Mouse (Mus musculus) embryonic facial prominence, embryonic 15.5 days (tissue): ENCODE measurements at regions not wholly inside any gene's neighbourhood (a gene's known extent, or its start where the extent isn't known, plus 50 kb on each side); places are given as distances from the start of the nearest gene placed in this dataset.

Experiments used
- ATAC-seq: fragments of 200-750 bp; cut with Nextera tagmentation; 2 replicates; pipeline ENCODE4 v1.8.0; 2017; ENCODE audit warnings: low read depth, moderate TSS enrichment; ENCODE audit not compliant: insufficient number of reproducible peaks, low FRiP score, low TSS enrichment
- H3K27ac ChIP-seq: fragments of 300-500 bp; sonication (generic); replicated peaks from 2 replicates; pipeline ENCODE4 v1.5.1; 2015; ENCODE audit warnings: mild to moderate bottlenecking, inconsistent platforms
- H3K27me3 ChIP-seq: fragments of 300-500 bp; sonication (generic); 2 replicates; pipeline ENCODE4 v1.6.1; 2015; ENCODE audit warnings: inconsistent platforms
- H3K36me3 ChIP-seq: fragments of 300-500 bp; sonication (generic); 2 replicates; pipeline ENCODE4 v1.6.1; 2015; ENCODE audit warnings: mild to moderate bottlenecking, inconsistent platforms
- H3K4me1 ChIP-seq: fragments of 300-500 bp; sonication (generic); 2 replicates; pipeline ENCODE4 v1.6.1; 2015; ENCODE audit warnings: inconsistent platforms
- H3K4me2 ChIP-seq: fragments of 300-500 bp; sonication (generic); replicated peaks from 2 replicates; pipeline ENCODE4 v1.6.1; 2015; ENCODE audit warnings: mild to moderate bottlenecking, inconsistent platforms
- H3K4me3 ChIP-seq: fragments of 300-500 bp; sonication (generic); replicated peaks from 2 replicates; pipeline ENCODE4 v1.5.1; 2015; ENCODE audit warnings: mild to moderate bottlenecking, inconsistent platforms
- H3K9ac ChIP-seq: fragments of 300-500 bp; sonication (generic); 2 replicates; pipeline ENCODE4 v1.6.1; 2015; ENCODE audit warnings: inconsistent platforms
- H3K9me3 ChIP-seq: fragments of 300-500 bp; sonication (generic); replicated peaks from 2 replicates; pipeline ENCODE4 v1.6.1; 2016; ENCODE audit warnings: inconsistent platforms
- WGBS: fragments of 180-500 bp; shearing (Covaris S2); methylation state at CpG from one replicate; pipeline ENCODE4 v1.1.7; 2015; 5-methylcytosine and 5-hydroxymethylcytosine counted together

DNA sequence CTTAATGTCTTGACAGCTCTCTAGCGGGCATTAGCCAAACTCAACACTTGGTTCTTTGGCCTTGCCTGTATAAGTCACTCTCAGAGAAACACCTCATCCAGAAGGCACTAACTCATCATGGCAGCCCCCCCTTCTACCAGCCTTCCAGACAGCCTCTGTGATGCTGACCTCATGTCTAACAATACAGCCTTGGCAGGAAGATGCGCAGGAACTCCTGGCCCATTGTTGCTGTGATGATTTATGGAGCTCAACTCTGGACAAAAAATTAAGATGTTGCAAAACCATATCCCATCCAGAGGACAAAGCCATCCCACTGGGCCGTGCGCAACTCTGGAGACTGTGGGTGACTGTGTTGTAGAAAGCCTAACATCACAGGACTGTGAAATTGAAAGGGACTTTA, 70.9 kb upstream of the Zfp703 start:
- Histone ChIP-seq H3K9ac (no peak overlapping the region), H3K27me3 (no peaks in the 10 kb centered on the region)

DNA sequence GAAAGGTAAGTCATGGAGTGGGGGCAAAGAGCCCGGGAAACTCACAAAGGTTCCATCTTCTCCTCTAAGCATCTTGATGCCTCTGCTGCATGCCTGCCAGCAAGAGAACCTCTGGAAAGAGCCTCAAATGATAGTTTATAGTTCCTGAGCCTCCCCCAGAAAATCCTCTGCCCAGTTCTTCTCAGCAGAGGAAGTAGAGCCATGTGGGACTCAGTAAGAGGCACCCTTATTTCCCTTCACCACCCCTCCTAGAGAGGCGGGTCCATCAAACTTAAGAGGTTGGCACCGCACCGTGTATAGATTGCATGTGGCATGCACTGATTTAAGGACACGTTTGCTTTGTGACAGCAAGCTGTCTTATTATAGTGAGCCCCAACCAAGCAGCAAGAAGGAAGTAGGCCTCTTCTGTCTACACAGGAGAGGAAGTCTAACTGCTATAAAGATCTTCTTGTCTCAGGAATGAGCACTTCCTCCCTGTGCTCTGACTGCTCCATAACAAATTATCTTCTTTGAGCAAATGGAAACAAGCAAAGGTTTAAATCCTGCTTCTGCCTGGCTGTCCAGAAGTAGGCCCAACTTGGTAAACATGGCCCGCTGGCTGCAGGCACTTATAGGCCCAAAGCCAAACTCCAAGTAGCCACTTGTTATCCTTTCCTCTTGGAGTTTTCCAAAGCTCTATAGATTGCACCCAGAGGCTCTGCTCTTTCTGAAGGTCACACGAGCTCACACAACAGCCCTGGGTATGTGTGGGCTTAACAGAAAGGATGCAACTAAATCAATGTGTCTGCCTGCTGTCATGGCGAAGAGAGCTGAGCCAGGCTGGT, 69.6 kb upstream of the Zfp703 start:
- no peak for ATAC-seq
- Histone ChIP-seq H3K27me3 (no peaks in the 10 kb centered on the region), H3K36me3 (no peaks in the 10 kb centered on the region), H3K9ac (no peak overlapping the region), H3K4me2 (no peak overlapping the region), H3K27ac (no peak overlapping the region), H3K9me3 (no peaks in the 10 kb centered on the region), H3K4me3 (no peak overlapping the region), H3K4me1 (0 out of 2 replicates have a peak, but pooled peaks cover 3% of the 10 kb centered on the region)
- WGBS = 76% methylated on average over 8 of the region's 8 CpGs

More for the DNA sequence above, 70.9 kb upstream of the Zfp703 start:
- no peaks in the 10 kb centered on the region for H3K4me1 ChIP-seq
- H3K27ac ChIP-seq = no peak overlapping the region
- 85% methylated on average over 4 of the region's 4 CpGs for WGBS
- no peak overlapping the region for H3K4me3 ChIP-seq
- H3K4me2 ChIP-seq = no peak overlapping the region
- ATAC-seq = no peak
- H3K9me3 ChIP-seq = no peaks in the 10 kb centered on the region
- no peaks in the 10 kb centered on the region for H3K36me3 ChIP-seq

GRCm38 (mm10) chr8:26910186-26910585, 66.9 kb upstream of the Zfp703 start:
- Histone ChIP-seq H3K4me2 (no peak overlapping the region), H3K4me1 (0 out of 2 replicates have a peak, but pooled peaks cover 3% of the 10 kb centered on the region), H3K36me3 (no peaks in the 10 kb centered on the region), H3K27ac (no peak overlapping the region), H3K9ac (no peak overlapping the region), H3K9me3 (no peaks in the 10 kb centered on the region), H3K27me3 (no peaks in the 10 kb centered on the region), H3K4me3 (no peak overlapping the region)
- ATAC-seq = no peak
- 70% methylated on average over 3 of the region's 3 CpGs for WGBS

DNA sequence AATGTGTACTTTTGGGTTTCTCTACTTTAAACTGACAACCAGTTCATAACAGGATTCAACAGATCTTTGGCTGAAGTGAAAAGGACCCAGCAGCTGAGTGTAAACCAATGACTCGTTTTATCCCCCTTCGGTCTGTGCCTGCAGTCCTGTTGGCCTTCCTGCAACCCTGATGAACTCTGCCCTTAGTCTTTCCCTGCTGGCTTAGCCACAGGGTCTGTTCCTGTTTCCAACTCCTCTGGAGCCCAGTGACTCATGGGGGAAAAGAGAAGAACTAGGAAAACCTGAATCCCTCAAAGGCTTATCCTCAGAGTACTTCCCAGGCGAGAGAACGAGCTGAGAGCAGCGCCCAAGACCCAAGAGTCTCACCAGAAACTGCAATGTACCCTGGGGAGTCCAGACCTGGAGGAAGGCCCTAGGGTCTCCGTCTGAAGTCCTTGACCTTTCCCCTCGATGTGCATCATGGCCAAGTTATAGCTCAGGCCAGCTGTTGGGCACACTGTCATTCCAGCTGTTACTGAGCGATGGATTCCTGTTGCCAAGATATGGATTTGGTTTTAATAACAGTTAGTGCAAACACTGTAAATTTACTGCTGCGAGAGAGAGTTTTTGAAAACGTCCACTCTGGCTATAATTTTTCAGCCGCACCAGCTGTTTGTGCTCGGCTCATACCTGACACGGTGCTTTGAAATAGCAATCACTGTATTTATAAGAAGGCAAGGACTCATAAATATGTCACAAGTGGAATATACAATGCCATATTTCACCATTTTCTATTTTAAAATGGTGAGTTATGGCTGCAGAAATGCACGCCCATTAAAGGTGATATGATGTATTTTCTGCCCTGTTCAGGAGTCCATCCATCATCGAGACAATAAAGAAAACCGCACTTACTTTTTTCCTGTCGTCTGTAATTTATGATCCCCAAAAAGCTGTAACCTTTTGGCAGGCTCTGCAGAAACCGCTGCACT, 63.3 kb upstream of the Zfp703 start:
- 62% methylated on average over 18 of the region's 18 CpGs for WGBS
- H3K27me3 ChIP-seq = no peaks in the 10 kb centered on the region
- H3K4me1 ChIP-seq = 0 out of 2 replicates have a peak, but pooled peaks cover 3% of the 10 kb centered on the region
- no peak overlapping the region for H3K4me3 ChIP-seq
- H3K27ac ChIP-seq = 0 out of 2 replicates have a peak overlapping the region, but pooled peaks have one; percentile 11
- H3K4me2 ChIP-seq = no peak overlapping the region
- H3K9me3 ChIP-seq = no peaks in the 10 kb centered on the region
- no peaks in the 10 kb centered on the region for H3K36me3 ChIP-seq
- no peak overlapping the region for H3K9ac ChIP-seq
- ATAC-seq = no peak

GRCm38 (mm10) chr8:26915731-26916130, 61.4 kb upstream of the Zfp703 start:
- no peaks in the 10 kb centered on the region for H3K36me3 ChIP-seq
- no peaks in the 10 kb centered on the region for H3K9me3 ChIP-seq
- 0 out of 2 replicates have a peak, but pooled peaks cover 3% of the 10 kb centered on the region for H3K4me1 ChIP-seq
- 84% methylated on average over 8 of the region's 8 CpGs for WGBS
- H3K4me3 ChIP-seq = no peak overlapping the region
- H3K9ac ChIP-seq = no peak overlapping the region
- no peak overlapping the region for H3K27ac ChIP-seq
- no peak for ATAC-seq
- no peaks in the 10 kb centered on the region for H3K27me3 ChIP-seq
- H3K4me2 ChIP-seq = no peak overlapping the region

DNA sequence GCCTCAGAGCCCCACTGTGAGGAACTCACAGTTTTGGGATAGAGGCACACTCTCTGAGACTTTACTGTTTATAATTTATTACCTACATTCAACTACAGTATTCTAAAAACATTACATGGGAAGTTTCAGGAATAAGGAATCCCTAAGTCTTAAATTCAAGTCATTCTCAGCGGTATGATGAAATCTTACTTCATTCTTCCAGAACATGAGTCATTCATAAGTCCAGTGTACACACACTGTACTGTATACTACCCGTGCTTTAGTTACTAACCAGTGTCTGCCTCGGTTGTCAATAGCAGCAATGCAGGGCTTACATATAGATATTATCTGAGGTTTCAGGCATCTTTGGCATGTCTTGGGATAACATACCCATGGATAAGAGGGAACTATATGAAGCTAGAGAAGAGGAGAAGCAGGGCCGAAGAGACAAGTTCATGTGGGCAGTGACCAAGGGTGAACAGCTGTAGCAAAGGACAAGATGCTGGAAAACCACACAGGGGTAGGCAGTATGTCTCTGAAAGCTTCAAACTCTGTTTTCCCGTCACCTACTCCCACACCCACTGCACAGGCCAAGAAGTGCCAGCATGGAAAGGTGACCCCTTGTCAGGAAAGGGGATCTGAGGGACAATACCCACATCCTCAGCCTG, 55.5 kb upstream of the Zfp703 start:
- no peak overlapping the region for H3K27ac ChIP-seq
- no peak for ATAC-seq
- H3K4me1 ChIP-seq = no peaks in the 10 kb centered on the region
- WGBS = 84% methylated on average over 5 of the region's 5 CpGs
- no peak overlapping the region for H3K4me3 ChIP-seq
- no peak overlapping the region for H3K4me2 ChIP-seq
- no peak overlapping the region for H3K9ac ChIP-seq
- no peaks in the 10 kb centered on the region for H3K27me3 ChIP-seq
- H3K9me3 ChIP-seq = no peaks in the 10 kb centered on the region
- no peaks in the 10 kb centered on the region for H3K36me3 ChIP-seq

DNA sequence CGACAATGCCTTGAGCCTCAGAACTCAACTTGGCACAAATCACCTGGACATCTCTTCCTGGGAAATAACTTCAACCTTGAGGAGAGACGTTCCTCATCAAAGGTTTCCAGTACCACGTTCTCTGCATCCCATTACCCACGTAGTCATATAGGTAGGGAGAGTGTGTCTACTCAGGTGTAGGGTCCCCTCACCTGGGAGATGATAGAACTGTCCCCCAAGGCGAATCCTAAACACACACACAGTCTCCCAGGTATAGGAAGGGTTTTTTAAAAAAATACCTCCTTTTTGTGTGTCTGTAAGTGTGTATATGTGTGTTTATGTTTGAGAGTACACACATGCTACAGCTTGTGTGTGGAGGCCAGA, 55.0 kb upstream of the Zfp703 start:
- Histone ChIP-seq H3K9me3 (no peaks in the 10 kb centered on the region), H3K9ac (no peak overlapping the region), H3K27ac (no peak overlapping the region), H3K4me1 (no peaks in the 10 kb centered on the region), H3K27me3 (no peaks in the 10 kb centered on the region), H3K4me2 (no peak overlapping the region), H3K36me3 (no peaks in the 10 kb centered on the region), H3K4me3 (no peak overlapping the region)
- ATAC-seq = no peak
- 83% methylated on average over 5 of the region's 5 CpGs for WGBS

DNA sequence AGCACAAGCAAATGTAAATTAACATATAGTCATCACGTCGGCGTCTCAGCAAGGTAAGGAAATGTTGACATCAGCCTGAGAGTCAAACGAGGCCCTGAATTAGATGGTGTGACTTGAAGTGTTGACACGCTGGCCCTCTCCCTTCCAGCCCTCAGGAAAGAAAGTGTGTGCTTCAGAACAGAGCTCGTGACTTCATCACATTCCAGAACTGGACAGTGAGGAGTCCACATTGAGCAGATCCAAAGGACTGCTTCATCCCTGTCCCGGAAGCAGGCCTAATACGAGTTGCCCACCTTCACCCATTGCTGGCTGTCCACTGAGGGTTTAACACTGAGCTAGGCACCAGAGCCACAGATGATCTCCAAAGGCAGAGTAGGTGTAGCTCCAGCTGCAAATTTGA, 54.0 kb upstream of the Zfp703 start:
- no peak for ATAC-seq
- Histone ChIP-seq H3K4me1 (no peaks in the 10 kb centered on the region), H3K9me3 (no peaks in the 10 kb centered on the region), H3K9ac (no peak overlapping the region), H3K27ac (no peak overlapping the region), H3K4me3 (no peak overlapping the region), H3K4me2 (no peak overlapping the region), H3K36me3 (no peaks in the 10 kb centered on the region), H3K27me3 (no peaks in the 10 kb centered on the region)
- 66% methylated on average over 8 of the region's 8 CpGs for WGBS
